Mouse (Mus musculus) liver, embryonic 14.5 days (tissue): ENCODE measurements around the gene Raph1.

ENCODE experiments used
- CTCF ChIP-seq: IDR thresholded peaks from 2 replicates; pipeline ENCODE4 v1.5.1; 2016; ENCODE audit warnings: antibody characterized with exemption, low read depth, control low read depth
- EP300 ChIP-seq: IDR thresholded peaks from 2 replicates; pipeline ENCODE4 v1.6.1; 2016; ENCODE audit warnings: antibody characterized with exemption, low read depth

DNA sequence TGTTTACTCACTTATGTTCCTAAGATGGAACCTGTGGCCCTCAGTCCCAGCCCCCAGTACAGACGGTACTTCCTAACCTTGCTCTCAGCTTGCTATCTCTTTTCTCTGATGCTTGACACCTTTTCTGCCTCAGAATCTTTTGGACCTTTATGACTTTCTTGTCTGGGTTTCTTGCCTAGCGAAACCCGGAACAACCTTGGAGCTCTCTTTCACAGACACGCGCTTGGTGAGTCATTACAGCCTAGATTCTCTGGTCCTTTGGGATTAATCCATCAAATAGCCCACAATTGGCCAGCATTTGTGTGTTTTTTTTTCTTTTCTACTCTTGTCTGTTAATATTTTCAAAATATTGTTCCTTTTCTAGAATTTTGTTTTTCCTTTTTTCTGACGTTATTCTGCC lies 26.2 kb upstream of the Raph1 start:
- TF ChIP-seq CTCF (no peak), EP300 (no peak)
